Mouse (Mus musculus): ENCODE results near the gene Emilin1.

DNA sequence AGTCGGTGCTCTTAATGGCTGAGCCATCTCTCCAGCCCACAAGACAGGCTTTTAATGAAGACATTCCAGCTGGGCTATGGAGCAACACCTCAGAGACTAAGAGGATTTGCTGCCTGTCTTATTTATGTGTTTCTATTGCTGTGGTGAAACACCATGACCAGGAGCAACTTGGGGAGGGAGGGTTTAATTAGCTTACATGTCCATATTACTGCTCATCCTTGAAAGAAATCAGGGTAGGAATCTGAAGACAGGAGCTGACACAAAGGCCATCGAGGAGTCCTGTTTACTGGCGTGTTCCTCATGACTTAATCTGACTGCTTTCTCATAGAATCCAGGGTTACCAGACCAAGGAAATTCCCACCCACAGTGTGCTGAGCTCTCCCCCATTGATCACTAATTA lies 50.7 kb downstream of the Emilin1 start:
- TF ChIP-seq CTCF (conservative IDR thresholded peaks at IDR 0.05 in 1 of 2, IDR thresholded peaks at IDR 0.05 in 1 of 2; ENCODE audit: low read depth in 2 of 2, low read length in 2 of 2) (no peak), MAX (IDR thresholded peaks at IDR 0.05; ENCODE audit: low read length) (no peak), POLR2A (IDR thresholded peaks at IDR 0.05; ENCODE audit: low read depth, low read length) (no peak), ZKSCAN1 (IDR thresholded peaks at IDR 0.05; ENCODE audit: borderline replicate concordance, low read depth, low read length) (no peak), HCFC1 (IDR thresholded peaks at IDR 0.05; ENCODE audit: low read depth, low read length) (no peak), NRF1 (IDR thresholded peaks at IDR 0.05; ENCODE audit: low read depth, low read length) (no peak), JUND (conservative IDR thresholded peaks at IDR 0.05; ENCODE audit: low read depth, low read length) (no peak), IRF4 (IDR thresholded peaks at IDR 0.05; ENCODE audit: low read depth, low read length) (no peak), TBP (conservative IDR thresholded peaks at IDR 0.05; ENCODE audit: low read depth, low read length) (no peak), UBTF (IDR thresholded peaks at IDR 0.05; ENCODE audit: low read depth, low read length) (no peak), MXI1 (IDR thresholded peaks at IDR 0.05; ENCODE audit: low read depth, low read length) (no peak), USF1 (IDR thresholded peaks at IDR 0.05; ENCODE audit: low read depth, low read length) (no peak)

Measured in CH12.LX (cell line).